Mouse (Mus musculus) kidney, embryonic 14.5 days (tissue): ENCODE measurements around the gene Rab10. TPM values are rescaled to one million over a fixed set of nuclear protein-coding genes. Genes with fewer than 3 reads are reported as not detected.
"Not testable (repeated sequence)": the region's sequence is repeated elsewhere in the genome, so short reads cannot be mapped to it uniquely, and the experiment has no call there.

Experiments
- ATAC-seq: fragments of 200-750 bp; cut with Nextera tagmentation; 2 replicates; pipeline ENCODE4 v1.8.0; 2017; ENCODE audit warnings: moderate number of reproducible peaks, mild to moderate bottlenecking, moderate TSS enrichment, moderate library complexity; ENCODE audit not compliant: low FRiP score, low TSS enrichment
- H3K27ac ChIP-seq: fragments of 300-500 bp; sonication (generic); 2 replicates; pipeline ENCODE4 v1.5.1; 2014; ENCODE audit warnings: low read depth, mild to moderate bottlenecking, low read length, moderate library complexity, mixed read lengths
- H3K27me3 ChIP-seq: fragments of 300-500 bp; sonication (generic); 2 replicates; pipeline ENCODE4 v1.6.1; 2014; ENCODE audit warnings: mild to moderate bottlenecking, low read length; ENCODE audit not compliant: control insufficient read depth, insufficient read depth
- H3K36me3 ChIP-seq: fragments of 300-500 bp; sonication (generic); 2 replicates; pipeline ENCODE4 v1.6.1; 2014; ENCODE audit warnings: low read length, mixed read lengths; ENCODE audit not compliant: control insufficient read depth, insufficient read depth
- H3K4me1 ChIP-seq: fragments of 300-500 bp; sonication (generic); 2 replicates; pipeline ENCODE4 v1.6.1; 2014; ENCODE audit warnings: low read length, mixed read lengths; ENCODE audit not compliant: control insufficient read depth, insufficient read depth
- H3K4me2 ChIP-seq: fragments of 300-500 bp; sonication (generic); replicated peaks from 2 replicates; pipeline ENCODE4 v1.6.1; 2014; ENCODE audit warnings: low read depth, mild to moderate bottlenecking, low read length
- H3K4me3 ChIP-seq: fragments of 300-500 bp; sonication (generic); 2 replicates; pipeline ENCODE4 v1.5.1; 2014; ENCODE audit warnings: mild to moderate bottlenecking, low read length
- H3K9ac ChIP-seq: fragments of 300-500 bp; sonication (generic); 2 replicates; pipeline ENCODE4 v1.6.1; 2014; ENCODE audit warnings: low read depth, mild to moderate bottlenecking, low read length, moderate library complexity
- H3K9me3 ChIP-seq: fragments of 300-500 bp; sonication (generic); 2 replicates; pipeline ENCODE4 v1.6.1; 2016; ENCODE audit warnings: low read length; ENCODE audit not compliant: control insufficient read depth
- WGBS: fragments of 180-500 bp; shearing (Covaris S2); extraction: QIAGEN DNeasy Blood & Tissue Kit; methylation state at CpG from one replicate; pipeline ENCODE4 v1.1.7; 2014; 5-methylcytosine and 5-hydroxymethylcytosine counted together
- polyA plus RNA-seq: library from polyadenylated mRNA; unstranded; fragments of >200 nt; fragmentation: Nextera tagmentation; extraction: Ambion mirVana; gene quantifications from 2 replicates; pipeline ENCODE4 v1.2.1, GENCODE M21; 2014

The Rab10 gene
- polyA plus RNA-seq, 1 experiment from 2014 or later = 84.5 TPM

- Histone ChIP-seq H3K4me2 (peak overlapping the region; percentile 84), H3K4me3 (peak overlapping the region; percentile 88), H3K27me3 (no peaks in the 10 kb centered on the region), H3K4me1 (peaks cover 9% of the 10 kb centered on the region), H3K9me3 (no peaks in the 10 kb centered on the region), H3K36me3 (no peaks in the 10 kb centered on the region), H3K27ac (peak overlapping the region; percentile 81), H3K9ac (peak overlapping the region; percentile 66)
- ATAC-seq = peak; percentile 4; the same call in 1 of the 2 replicates
- WGBS = 5% methylated on average over 15 of the region's 15 CpGs
Measured at GRCm38 (mm10) chr12:3310321-3310692, 538 bp upstream of the Rab10 start.

GRCm38 (mm10) chr12:3308541-3309241, 1.1 kb downstream of the Rab10 start:
- H3K4me3 ChIP-seq = peak overlapping the region; percentile 88
- peaks cover 9% of the 10 kb centered on the region for H3K4me1 ChIP-seq
- H3K27ac ChIP-seq = peak overlapping the region; percentile 93
- peak overlapping the region; percentile 83 for H3K4me2 ChIP-seq
- no peak for ATAC-seq
- WGBS = 2% methylated on average over 19 of the region's 19 CpGs
- no peaks in the 10 kb centered on the region for H3K9me3 ChIP-seq
- peak overlapping the region; percentile 76 for H3K9ac ChIP-seq
- no peaks in the 10 kb centered on the region for H3K36me3 ChIP-seq
- no peaks in the 10 kb centered on the region for H3K27me3 ChIP-seq

- H3K4me1 ChIP-seq = peaks cover 9% of the 10 kb centered on the region
- no peak for ATAC-seq
- peak overlapping the region; percentile 76; the same call in 1 of the 2 replicates for H3K9ac ChIP-seq
- no peaks in the 10 kb centered on the region for H3K27me3 ChIP-seq
- 35% methylated on average over 6 of the region's 6 CpGs for WGBS
- H3K27ac ChIP-seq = no peak overlapping the region
- no peaks in the 10 kb centered on the region for H3K9me3 ChIP-seq
- H3K36me3 ChIP-seq = no peaks in the 10 kb centered on the region
- peak overlapping the region; percentile 83 for H3K4me2 ChIP-seq
- H3K4me3 ChIP-seq = peak overlapping the region; percentile 88
Measured at GRCm38 (mm10) chr12:3307587-3307986, 2.2 kb downstream of the Rab10 start.

- Histone ChIP-seq H3K4me1 (peaks cover 9% of the 10 kb centered on the region), H3K4me2 (no peak overlapping the region), H3K9ac (no peak overlapping the region), H3K4me3 (no peak overlapping the region), H3K36me3 (0 out of 2 replicates have a peak, but pooled peaks cover 3% of the 10 kb centered on the region), H3K9me3 (no peaks in the 10 kb centered on the region), H3K27me3 (no peaks in the 10 kb centered on the region), H3K27ac (no peak overlapping the region)
- 96% methylated on average over 2 of the region's 2 CpGs for WGBS
- ATAC-seq = no peak
Measured at GRCm38 (mm10) chr12:3305238-3305637, 4.5 kb downstream of the Rab10 start.

GRCm38 (mm10) chr12:3297622-3298021, 12.1 kb downstream of the Rab10 start:
- not testable (repeated sequence) for H3K4me1 ChIP-seq, H3K4me2 ChIP-seq, H3K9me3 ChIP-seq, H3K4me3 ChIP-seq, H3K9ac ChIP-seq, ATAC-seq, H3K36me3 ChIP-seq, H3K27ac ChIP-seq, H3K27me3 ChIP-seq
- 91% methylated on average over 6 of the region's 6 CpGs for WGBS

GRCm38 (mm10) chr12:3296056-3296455, 13.7 kb downstream of the Rab10 start:
- H3K36me3 ChIP-seq = peaks cover 1% of the 10 kb centered on the region; the same call in 1 of the 2 replicates
- no peaks in the 10 kb centered on the region for H3K4me1 ChIP-seq
- no peak overlapping the region for H3K4me3 ChIP-seq
- H3K9me3 ChIP-seq = 0 out of 2 replicates have a peak, but pooled peaks cover 3% of the 10 kb centered on the region
- no peak overlapping the region for H3K27ac ChIP-seq
- no peaks in the 10 kb centered on the region for H3K27me3 ChIP-seq
- WGBS = 81% methylated on average over 2 of the region's 2 CpGs
- no peak overlapping the region for H3K4me2 ChIP-seq
- ATAC-seq = no peak
- no peak overlapping the region for H3K9ac ChIP-seq

- no peaks in the 10 kb centered on the region for H3K4me1 ChIP-seq
- no peak overlapping the region for H3K27ac ChIP-seq
- H3K4me2 ChIP-seq = no peak overlapping the region
- H3K36me3 ChIP-seq = peaks cover 5% of the 10 kb centered on the region; the same call in 1 of the 2 replicates
- 94% methylated on average over 1 of the region's 1 CpGs for WGBS
- no peak overlapping the region for H3K9ac ChIP-seq
- H3K27me3 ChIP-seq = no peaks in the 10 kb centered on the region
- H3K4me3 ChIP-seq = no peak overlapping the region
- ATAC-seq = no peak
- no peaks in the 10 kb centered on the region for H3K9me3 ChIP-seq
Measured at GRCm38 (mm10) chr12:3291849-3292248, 17.9 kb downstream of the Rab10 start.

- WGBS = 88% methylated on average over 4 of the region's 4 CpGs
Measured at GRCm38 (mm10) chr12:3291038-3291437, 18.7 kb downstream of the Rab10 start.

GRCm38 (mm10) chr12:3288440-3288839, 21.3 kb downstream of the Rab10 start:
- 87% methylated on average over 1 of the region's 1 CpGs for WGBS
- no peak for ATAC-seq

More at GRCm38 (mm10) chr12:3291038-3291437, 18.7 kb downstream of the Rab10 start:
- no peak overlapping the region for H3K4me2 ChIP-seq
- H3K27me3 ChIP-seq = no peaks in the 10 kb centered on the region
- no peak overlapping the region for H3K4me3 ChIP-seq
- H3K4me1 ChIP-seq = no peaks in the 10 kb centered on the region
- no peak overlapping the region for H3K27ac ChIP-seq
- no peak for ATAC-seq
- no peak overlapping the region for H3K9ac ChIP-seq
- H3K36me3 ChIP-seq = peaks cover 5% of the 10 kb centered on the region; the same call in 1 of the 2 replicates
- H3K9me3 ChIP-seq = no peaks in the 10 kb centered on the region

More at GRCm38 (mm10) chr12:3288440-3288839, 21.3 kb downstream of the Rab10 start:
- no peaks in the 10 kb centered on the region for H3K9me3 ChIP-seq
- H3K9ac ChIP-seq = no peak overlapping the region
- H3K36me3 ChIP-seq = peaks cover 5% of the 10 kb centered on the region; the same call in 1 of the 2 replicates
- no peaks in the 10 kb centered on the region for H3K4me1 ChIP-seq
- no peak overlapping the region for H3K4me2 ChIP-seq
- H3K4me3 ChIP-seq = no peak overlapping the region
- H3K27ac ChIP-seq = no peak overlapping the region
- H3K27me3 ChIP-seq = no peaks in the 10 kb centered on the region
